Mouse (Mus musculus): Measurements from ENCODE around the gene Gm45713. TPM values are rescaled to one million over a fixed set of nuclear protein-coding genes. Genes with fewer than 3 reads are reported as not detected.
"Not testable (repeated sequence)": the region's sequence is repeated elsewhere in the genome, so short reads cannot be mapped to it uniquely, and the experiment has no call there.

The Gm45713 gene
- total RNA-seq, 2 experiments from 2014 or later, result 0.26 to 0.47 TPM

GRCm38 (mm10) chr7:45123186-45123570 is 12.9 kb downstream of the Gm45713 start:
- no peak for DNase-seq

GRCm38 (mm10) chr7:45122561-45123185 is 13.4 kb downstream of the Gm45713 start:
- DNase-seq, result no peak

GRCm38 (mm10) chr7:45121966-45122365 is 14.1 kb downstream of the Gm45713 start:
- DNase-seq, result no peak

DNA sequence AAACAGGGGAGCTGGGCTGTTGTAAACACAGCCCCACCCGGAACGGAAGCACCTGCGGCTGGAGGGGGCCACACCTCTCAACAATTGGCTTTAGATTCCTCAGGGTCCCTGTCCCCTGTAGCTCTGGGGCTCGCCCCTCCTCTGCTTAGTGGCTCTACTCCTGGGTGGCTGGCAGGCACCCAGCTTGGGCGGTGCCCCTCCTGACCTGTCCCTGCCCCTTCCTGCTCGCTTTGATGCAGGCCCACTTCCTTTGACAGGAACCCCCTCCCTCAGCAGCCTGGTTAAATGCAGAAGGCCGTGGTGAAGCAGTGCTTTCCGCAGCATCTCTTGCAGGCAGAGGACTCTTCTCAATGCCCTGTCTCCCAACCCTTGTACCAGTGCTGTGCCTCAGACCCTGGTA is 14.6 kb downstream of the Gm45713 start:
- DNase-seq, result peak; percentile 56 to 90

- DNase-seq, result no peak
Observed at GRCm38 (mm10) chr7:45119780-45120709, 16.0 kb downstream of the Gm45713 start.

DNA sequence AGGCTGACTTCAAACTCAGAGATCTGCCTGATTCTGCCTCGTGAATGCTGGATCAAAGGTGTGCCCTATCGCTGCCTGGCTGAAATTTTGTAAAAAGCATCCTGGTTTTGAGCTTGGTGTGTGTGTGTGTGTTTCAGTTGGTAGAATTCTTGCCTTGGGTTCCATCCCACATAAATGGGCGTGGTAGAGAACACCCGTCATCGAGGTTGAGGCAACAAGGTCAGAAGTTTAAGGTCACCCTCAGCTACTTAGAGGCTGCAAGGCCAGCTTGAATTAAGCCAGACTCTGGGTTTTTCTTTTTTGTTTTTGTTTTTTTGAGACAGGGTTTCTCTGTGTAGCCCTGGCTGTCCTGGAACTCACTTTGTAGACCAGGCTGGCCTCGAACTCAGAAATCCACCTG is 17.7 kb downstream of the Gm45713 start:
- DNase-seq, result no peak

DNA sequence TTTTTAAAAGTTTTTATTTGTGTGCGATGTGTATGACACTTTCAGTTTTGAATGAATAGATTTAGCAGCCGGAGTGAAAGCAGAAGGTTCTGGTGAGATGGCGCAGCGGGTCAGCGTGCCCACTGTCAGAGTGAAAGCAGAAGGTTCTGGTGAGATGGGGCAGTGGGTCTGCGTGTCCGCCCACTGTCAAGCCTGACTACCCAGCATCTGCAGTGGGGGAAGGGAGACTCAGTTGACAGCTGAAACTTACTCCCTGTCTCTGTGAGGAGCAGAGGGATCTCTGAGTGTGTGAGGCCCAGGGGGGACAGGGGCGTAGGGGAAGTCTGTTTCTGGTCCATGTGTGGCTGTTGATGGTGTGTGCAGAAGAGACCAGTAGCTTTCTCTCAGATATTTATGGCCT is 18.5 kb downstream of the Gm45713 start:
- no peak for DNase-seq

DNA sequence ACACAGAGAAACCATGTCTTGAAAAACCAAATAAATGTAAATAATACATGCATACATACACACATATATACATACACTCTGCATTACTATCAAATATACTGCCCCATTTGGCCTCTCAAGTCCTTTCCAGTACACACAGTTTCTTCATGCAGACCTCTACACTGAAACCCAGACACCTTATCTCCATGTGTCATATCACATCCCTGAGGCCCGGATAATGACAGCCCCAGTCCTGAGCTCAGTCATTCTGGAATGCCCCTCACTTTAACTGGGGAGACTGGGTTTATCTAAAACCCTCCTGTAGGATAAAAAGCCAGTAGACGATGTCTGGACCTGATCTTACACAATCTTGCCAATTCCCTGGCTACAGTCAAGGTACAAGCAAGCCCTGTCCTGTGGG is 22.6 kb downstream of the Gm45713 start:
- DNase-seq, result no peak

DNA sequence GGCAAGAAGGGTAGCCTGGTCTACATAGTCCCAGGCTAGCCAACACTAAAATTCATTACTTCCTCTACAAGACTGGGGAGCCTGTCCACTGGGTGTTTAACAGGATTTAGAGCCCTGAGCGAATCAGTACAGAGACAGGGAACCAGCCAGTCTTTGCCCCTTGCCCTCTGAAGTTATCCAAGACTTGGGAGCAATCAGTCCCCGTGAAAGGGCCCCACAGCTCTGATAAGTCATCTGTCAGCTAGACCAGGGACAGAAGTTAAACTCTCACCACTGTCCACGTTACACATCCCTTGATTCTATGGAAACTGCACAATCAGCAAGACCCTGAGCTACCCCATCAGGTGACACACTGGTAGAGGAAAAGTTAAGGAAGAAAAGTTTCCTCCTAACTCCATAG is 23.5 kb downstream of the Gm45713 start:
- no peak for DNase-seq

DNA sequence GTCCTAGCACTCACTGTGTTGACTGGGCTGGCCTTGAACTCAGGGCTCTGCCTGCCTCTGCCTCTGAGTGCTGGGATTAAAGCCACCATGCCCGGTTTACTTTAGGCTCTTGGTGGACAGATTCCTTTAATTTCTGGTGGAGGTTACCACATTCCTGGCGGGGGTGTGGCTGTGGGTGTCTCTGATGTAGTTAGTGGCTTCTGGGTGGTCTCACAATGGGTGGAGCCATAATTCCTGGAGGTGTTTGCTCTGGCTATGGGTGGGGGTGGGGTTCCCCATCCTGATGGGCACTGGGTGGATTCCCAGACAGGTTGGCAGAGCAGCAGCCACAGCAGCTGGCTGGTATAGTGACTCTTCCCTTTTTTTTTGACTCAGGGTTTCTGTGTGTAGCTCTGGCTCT is 24.1 kb downstream of the Gm45713 start:
- DNase-seq, result no peak

GRCm38 (mm10) chr7:45110089-45110488 is 25.9 kb downstream of the Gm45713 start:
- DNase-seq, result not testable (repeated sequence)

DNA sequence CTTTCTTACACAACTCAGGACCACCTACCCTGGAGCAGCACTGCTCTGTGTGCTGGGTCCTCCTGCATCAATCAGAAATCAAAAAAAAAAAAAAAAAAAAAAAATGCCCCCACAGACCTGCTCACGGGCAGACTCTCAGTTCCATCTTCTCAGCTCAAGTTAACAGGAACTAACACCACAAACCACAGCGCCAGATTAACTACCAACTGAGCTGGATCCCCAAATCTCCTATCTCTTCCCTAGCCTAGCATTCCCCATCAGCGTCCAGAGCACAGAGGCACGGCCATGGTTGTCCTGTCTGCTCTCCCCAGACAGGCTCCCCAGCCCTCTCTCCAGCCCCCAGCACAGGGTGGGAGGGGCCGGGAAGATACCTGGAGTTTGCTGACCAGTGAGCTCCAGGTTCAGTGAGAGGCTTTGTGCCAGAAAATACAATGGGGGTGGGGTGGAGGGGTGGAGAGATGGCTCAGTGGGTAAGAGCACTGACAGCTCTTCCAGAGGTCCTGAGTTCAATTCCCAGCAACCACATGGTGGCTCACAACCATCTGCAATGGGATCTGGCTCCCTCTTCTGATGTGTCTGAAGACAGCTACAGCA is 28.9 kb downstream of the Gm45713 start:
- DNase-seq, result no peak

DNA sequence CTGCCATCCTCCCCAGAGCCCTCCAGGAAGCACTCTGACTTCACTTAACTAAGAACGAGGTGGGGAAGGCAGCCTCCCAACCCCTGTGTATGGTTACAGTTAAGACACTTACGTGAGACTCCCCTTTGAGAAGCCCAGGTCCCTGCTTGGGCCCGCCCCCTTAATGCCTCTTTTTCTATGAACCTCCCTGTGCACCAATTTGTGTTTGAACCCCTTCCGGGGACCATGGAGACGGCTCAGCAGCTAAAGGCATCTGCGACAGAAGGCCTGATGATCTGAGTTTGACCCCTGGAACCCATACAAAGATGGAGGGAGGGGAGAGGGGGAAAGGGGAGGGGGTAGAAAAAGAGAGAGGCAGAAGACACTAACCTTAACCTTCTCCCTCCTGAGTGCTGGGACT is 29.6 kb downstream of the Gm45713 start:
- DNase-seq, result no peak

DNA sequence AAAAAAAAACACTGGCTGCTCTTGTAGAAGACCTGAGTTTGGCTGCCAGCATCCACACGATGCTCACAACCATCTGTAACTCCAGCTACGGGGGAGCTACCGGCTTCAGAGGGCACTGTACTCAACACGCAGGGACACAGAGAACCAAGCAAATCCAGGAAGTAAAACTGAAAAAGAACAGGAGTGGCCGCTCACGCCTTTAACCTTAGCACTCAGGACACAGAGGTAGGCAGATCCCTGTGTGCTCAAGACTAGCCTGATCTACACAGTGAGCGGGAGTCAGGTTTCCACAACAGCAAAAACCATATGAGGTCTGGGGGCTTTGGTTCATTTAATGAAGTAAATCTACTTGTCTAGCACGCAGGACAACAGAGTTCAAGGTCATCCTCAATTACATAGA is 30.5 kb downstream of the Gm45713 start:
- no peak for DNase-seq

DNA sequence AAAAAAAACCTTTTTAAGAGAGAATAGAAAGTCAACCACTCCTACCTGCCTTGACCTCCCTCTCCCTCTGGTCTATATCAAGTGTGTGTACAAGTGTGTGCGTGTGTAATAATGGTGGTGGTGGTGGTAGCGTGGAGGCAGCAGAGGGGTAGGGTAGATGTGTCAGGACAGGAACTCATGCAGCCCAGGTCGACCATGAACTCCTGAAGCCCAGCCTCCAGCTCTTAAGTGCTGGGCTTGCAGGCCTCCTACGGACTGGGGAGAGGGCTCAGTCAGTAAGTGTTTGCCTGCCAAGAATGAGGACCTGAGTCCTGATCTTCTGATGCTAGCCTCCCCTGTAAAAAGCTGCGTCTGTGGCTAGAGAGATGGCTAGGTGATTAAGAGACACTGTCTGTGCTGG is 31.1 kb downstream of the Gm45713 start:
- no peak for DNase-seq

- DNase-seq, result peak; percentile 98 to 99
Observed at GRCm38 (mm10) chr7:45103652-45104180, 32.3 kb downstream of the Gm45713 start, which contains the start of gene Fcgrt. TSS of gene Fcgrt (minus strand) at chr7:45103851.

DNA sequence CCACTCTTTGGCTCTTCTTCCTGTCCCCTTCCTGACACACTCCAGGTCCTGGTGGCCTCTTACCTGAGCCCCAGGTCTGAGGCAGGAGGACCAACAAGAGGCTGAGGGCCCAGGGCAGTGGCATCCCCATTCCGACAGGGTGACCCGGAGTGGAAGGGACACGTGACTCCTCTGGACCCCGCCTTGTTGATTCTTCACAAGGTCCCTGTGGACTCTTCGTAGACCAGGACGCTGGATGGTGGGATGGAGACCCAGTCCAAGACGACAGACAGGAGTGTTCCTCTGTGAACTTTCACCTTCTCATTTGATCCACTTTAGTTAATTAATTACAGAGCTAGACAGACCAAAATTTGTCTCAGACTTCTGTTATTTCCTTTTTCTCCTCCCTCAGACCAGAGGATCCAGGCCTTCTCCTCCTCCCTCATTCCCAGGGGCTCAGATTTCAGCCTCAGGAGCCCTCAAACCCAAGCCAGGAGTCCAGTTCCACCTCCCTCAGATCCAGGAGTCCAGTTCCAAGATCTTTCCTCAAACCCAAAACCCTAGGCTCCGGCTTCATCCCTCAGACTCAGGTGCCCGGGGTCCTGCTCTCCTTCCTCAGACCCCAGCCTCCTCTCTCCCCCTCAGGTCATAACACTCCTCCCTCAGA is 33.0 kb downstream of the Gm45713 start:
- DNase-seq, result peak; percentile 65 to 67

DNA sequence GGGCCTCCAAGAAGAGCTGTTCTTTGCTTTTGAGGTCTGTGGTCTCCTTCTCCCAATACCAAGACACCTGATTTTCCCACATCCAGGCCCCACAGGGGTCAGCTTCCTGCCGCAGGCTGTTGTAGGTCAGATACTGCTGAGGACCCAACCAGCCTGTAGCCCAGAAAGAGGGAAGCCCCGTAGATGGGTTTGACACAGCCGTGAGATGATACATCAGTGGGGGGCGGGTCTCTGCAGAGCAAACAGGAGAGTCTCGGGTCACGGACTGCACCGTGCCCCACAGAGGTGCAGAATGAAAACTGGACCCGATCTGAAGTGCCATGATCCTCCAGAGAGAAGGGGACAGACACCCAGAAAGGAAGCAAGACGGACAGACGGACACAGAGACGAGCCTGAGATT is 33.6 kb downstream of the Gm45713 start:
- no peak for DNase-seq

GRCm38 (mm10) chr7:45100046-45100445 is 36.0 kb downstream of the Gm45713 start:
- no peak for DNase-seq

DNA sequence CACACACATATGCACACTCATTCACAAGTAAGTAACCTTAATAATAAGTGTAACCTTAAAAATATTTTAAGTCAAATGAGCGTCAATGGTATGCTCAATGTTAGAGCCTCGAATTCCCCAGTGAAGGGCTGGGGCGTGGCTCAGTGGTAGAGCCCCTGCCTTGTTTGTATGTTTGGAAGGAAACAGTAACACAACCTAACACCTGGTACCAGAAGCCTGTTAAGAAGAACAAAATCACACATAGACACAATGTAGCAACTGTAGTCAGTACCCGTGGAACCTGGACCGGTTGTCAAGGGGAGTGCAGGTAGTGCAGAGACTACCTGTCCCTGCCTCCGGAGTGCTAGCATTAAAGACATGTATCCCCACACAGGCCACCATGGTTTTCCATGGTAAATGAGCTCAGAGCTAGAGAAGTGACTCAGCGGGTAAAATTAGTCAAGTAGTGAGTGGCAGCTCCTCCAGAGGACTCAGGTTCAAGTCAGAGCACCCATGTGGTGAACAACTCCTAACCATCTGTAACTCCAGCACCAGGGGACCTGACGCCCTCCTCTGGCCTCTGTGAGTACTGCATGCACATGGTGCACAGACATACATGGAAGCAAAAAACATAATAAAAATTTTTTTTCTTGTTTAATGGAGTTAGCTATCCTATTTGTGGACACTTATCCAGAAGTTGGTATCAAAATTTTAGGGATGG is 37.3 kb downstream of the Gm45713 start:
- no peak for DNase-seq

GRCm38 (mm10) chr7:45097479-45097878 is 38.6 kb downstream of the Gm45713 start:
- DNase-seq, result peak in 1 of 2 experiments; percentile 74

GRCm38 (mm10) chr7:45095965-45096364 is 40.1 kb downstream of the Gm45713 start:
- DNase-seq, result not testable (repeated sequence)

Data from heart, adult 18-20 months (tissue).